Mouse (Mus musculus) inflammation-experienced regulatory T-cells (primary cell): ENCODE measurements around the gene Dbndd2. TPM values are rescaled to one million over a fixed set of nuclear protein-coding genes. Genes with fewer than 3 reads are reported as not detected.

Experiments
- polyA plus RNA-seq, 2 experiments: library from polyadenylated mRNA; unstranded; fragments of 100-300 nt; shearing (Covaris generic); gene quantifications; one replicate each; pipeline ENCODE4 v1.2.1; 2017

The Dbndd2 gene
- 1 to 10 TPM; 6.3 to 6.8 TPM for polyA plus RNA-seq

GRCm38 (mm10) chr2:164485681-164486257 is at the start of gene Dbndd2:
Dbndd2 (plus strand) TSS chr2:164486106.

GRCm38 (mm10) chr2:164443460-164444000 is 42.4 kb upstream of the Dbndd2 start, which contains the start of gene Sdc4:
Sdc4 (minus strand) TSS chr2:164443887.

GRCm38 (mm10) chr2:164456864-164457300 is 29.0 kb upstream of the Dbndd2 start, which contains the start of gene Sys1:
Sys1 (plus strand) TSS chr2:164456964.

GRCm38 (mm10) chr2:164460745-164461551 is 25.0 kb upstream of the Dbndd2 start, which contains the start of gene Gm20458:
Gm20458 (plus strand) TSS chr2:164460967.

GRCm38 (mm10) chr2:164473624-164474023 is 12.3 kb upstream of the Dbndd2 start, which contains the start of gene Trp53tg5:
Trp53tg5 (minus strand) TSS chr2:164473724.

GRCm38 (mm10) chr2:164496847-164497690 is 11.2 kb downstream of the Dbndd2 start, which contains the start of gene Pigt:
Pigt (plus strand) TSS chr2:164497520.

Other genes with a start within 250 kb of the Dbndd2 start
- not detected for gene Svs2, start 247.6 kb upstream of the Dbndd2 start, polyA plus RNA-seq
- gene Svs3b, start 229.5 kb upstream of the Dbndd2 start, polyA plus RNA-seq, result 1 to 10 TPM in 1 of 2 experiments, not detected in 1; 1.1 TPM
- not detected for gene Svs4, start 207.6 kb upstream of the Dbndd2 start, polyA plus RNA-seq
- gene Svs3a, start 196.8 kb upstream of the Dbndd2 start, polyA plus RNA-seq, result not detected
- gene Svs6, start 169.4 kb upstream of the Dbndd2 start, polyA plus RNA-seq, result not detected
- under 1 TPM in 1 of 2 experiments, not detected in 1; 0.56 TPM for gene Svs5, start 153.4 kb upstream of the Dbndd2 start, polyA plus RNA-seq
- gene Slpi, start 97.0 kb upstream of the Dbndd2 start, polyA plus RNA-seq, result 10 to 100 TPM in 1 of 2 experiments, 1 to 10 TPM in 1; 1.5 to 18.8 TPM
- under 1 TPM in 1 of 2 experiments, not detected in 1; 0.66 TPM for gene Rbpjl, start 83.0 kb upstream of the Dbndd2 start, polyA plus RNA-seq
- under 1 TPM; 0.11 to 0.73 TPM for gene Matn4, start 80.9 kb upstream of the Dbndd2 start, polyA plus RNA-seq
- gene Sdc4, start 42.2 kb upstream of the Dbndd2 start, polyA plus RNA-seq, result 10 to 100 TPM in 1 of 2 experiments, 1 to 10 TPM in 1; 2.2 to 24.3 TPM
- gene Sys1, start 29.1 kb upstream of the Dbndd2 start, polyA plus RNA-seq, result 10 to 100 TPM; 81.2 to 96.0 TPM
- gene Gm20458, start 25.1 kb upstream of the Dbndd2 start, polyA plus RNA-seq, result 10 to 100 TPM; 19.7 to 21.3 TPM
- gene Trp53tg5, start 12.4 kb upstream of the Dbndd2 start, polyA plus RNA-seq, result under 1 TPM; 0.41 to 0.62 TPM
- 10 to 100 TPM; 27.1 to 28.8 TPM for gene Pigt, start 11.4 kb downstream of the Dbndd2 start, polyA plus RNA-seq
- 1 to 10 TPM in 1 of 2 experiments, not detected in 1; 3.3 TPM for gene Wfdc2, start 76.3 kb downstream of the Dbndd2 start, polyA plus RNA-seq
- not detected for gene Spint3, start 87.4 kb downstream of the Dbndd2 start, polyA plus RNA-seq
- gene Wfdc6a, start 99.3 kb downstream of the Dbndd2 start, polyA plus RNA-seq, result not detected
- gene Eppin, start 107.5 kb downstream of the Dbndd2 start, polyA plus RNA-seq, result not detected
- 1 to 10 TPM in 1 of 2 experiments, not detected in 1; 3.0 TPM for gene Wfdc6b, start 127.4 kb downstream of the Dbndd2 start, polyA plus RNA-seq
- 1 to 10 TPM in 1 of 2 experiments, not detected in 1; 1.6 TPM for gene Wfdc8, start 127.5 kb downstream of the Dbndd2 start, polyA plus RNA-seq
- not detected for gene Wfdc16, start 152.7 kb downstream of the Dbndd2 start, polyA plus RNA-seq
- gene Wfdc10, start 169.9 kb downstream of the Dbndd2 start, polyA plus RNA-seq, result under 1 TPM in 1 of 2 experiments, not detected in 1; 0.88 TPM
- gene Wfdc9, start 170.5 kb downstream of the Dbndd2 start, polyA plus RNA-seq, result 1 to 10 TPM in 1 of 2 experiments, under 1 TPM in 1; 0.51 to 1.6 TPM
- not detected for gene Wfdc11, start 188.0 kb downstream of the Dbndd2 start, polyA plus RNA-seq
- gene Wfdc13, start 199.0 kb downstream of the Dbndd2 start, polyA plus RNA-seq, result not detected
- gene Spint4, start 212.4 kb downstream of the Dbndd2 start, polyA plus RNA-seq, result not detected
- gene Spint5, start 229.2 kb downstream of the Dbndd2 start, polyA plus RNA-seq, result not detected